Mouse (Mus musculus): ENCODE measurements at regions not wholly inside any gene's neighbourhood (a gene's known extent, or its start where the extent isn't known, plus 50 kb on each side); places are given as distances from the start of the nearest gene placed in this dataset.

- no peak for ATAC-seq (ENCODE audit: low FRiP score, low read depth)
- Histone ChIP-seq H3K9me3 (no peaks in the 10 kb centered on the region), H3K4me2 (replicated peaks) (no peak overlapping the region), H3K9ac (no peak overlapping the region), H3K36me3 (no peaks in the 10 kb centered on the region), H3K27me3 (replicated peaks) (no peaks in the 10 kb centered on the region), H3K27ac (no peak overlapping the region), H3K4me3 (no peak overlapping the region), H3K4me1 (no peaks in the 10 kb centered on the region)
- WGBS: 80% methylated on average over 6 of the region's 6 CpGs
Measured at GRCm38 (mm10) chr10:66940368-66940767, 155.6 kb upstream of the Jmjd1c start.

- ATAC-seq (ENCODE audit: low FRiP score, low read depth): no peak
- no peaks in the 10 kb centered on the region for H3K36me3 ChIP-seq
- H3K4me3 ChIP-seq: no peak overlapping the region
- H3K9me3 ChIP-seq: no peaks in the 10 kb centered on the region
- H3K9ac ChIP-seq: no peak overlapping the region
- no peak overlapping the region for H3K4me2 ChIP-seq (replicated peaks)
- H3K27me3 ChIP-seq (replicated peaks): no peaks in the 10 kb centered on the region
- 92% methylated on average over 5 of the region's 5 CpGs for WGBS
- no peak overlapping the region for H3K27ac ChIP-seq
- no peaks in the 10 kb centered on the region for H3K4me1 ChIP-seq
Measured at GRCm38 (mm10) chr10:66940922-66941321, 155.0 kb upstream of the Jmjd1c start.

- no peaks in the 10 kb centered on the region for H3K4me1 ChIP-seq
- WGBS: 98% methylated on average over 3 of the region's 3 CpGs
- no peaks in the 10 kb centered on the region for H3K36me3 ChIP-seq
- no peak overlapping the region for H3K4me2 ChIP-seq (replicated peaks)
- no peak overlapping the region for H3K9ac ChIP-seq
- no peaks in the 10 kb centered on the region for H3K9me3 ChIP-seq
- H3K4me3 ChIP-seq: no peak overlapping the region
- ATAC-seq (ENCODE audit: low FRiP score, low read depth): no peak
- no peak overlapping the region for H3K27ac ChIP-seq
- H3K27me3 ChIP-seq (replicated peaks): no peaks in the 10 kb centered on the region
Measured at GRCm38 (mm10) chr10:66941974-66942373, 154.0 kb upstream of the Jmjd1c start.

- Histone ChIP-seq H3K27me3 (replicated peaks) (no peaks in the 10 kb centered on the region), H3K4me1 (no peaks in the 10 kb centered on the region), H3K27ac (no peak overlapping the region), H3K4me3 (no peak overlapping the region), H3K9me3 (no peaks in the 10 kb centered on the region), H3K36me3 (no peaks in the 10 kb centered on the region), H3K9ac (no peak overlapping the region), H3K4me2 (replicated peaks) (no peak overlapping the region)
- ATAC-seq (ENCODE audit: low FRiP score, low read depth): no peak
- WGBS: 64% methylated on average over 5 of the region's 5 CpGs
Measured at GRCm38 (mm10) chr10:66943875-66944274, 152.1 kb upstream of the Jmjd1c start.

GRCm38 (mm10) chr10:66946161-66946560, 149.8 kb upstream of the Jmjd1c start:
- Histone ChIP-seq H3K4me1 (no peaks in the 10 kb centered on the region), H3K27ac (no peak overlapping the region), H3K27me3 (replicated peaks) (no peaks in the 10 kb centered on the region), H3K9me3 (no peaks in the 10 kb centered on the region), H3K4me2 (replicated peaks) (no peak overlapping the region), H3K9ac (no peak overlapping the region), H3K4me3 (no peak overlapping the region), H3K36me3 (no peaks in the 10 kb centered on the region)
- ATAC-seq (ENCODE audit: low FRiP score, low read depth): no peak
- WGBS: 83% methylated on average over 2 of the region's 2 CpGs

GRCm38 (mm10) chr10:66948329-66948728, 147.6 kb upstream of the Jmjd1c start:
- Histone ChIP-seq H3K4me1 (no peaks in the 10 kb centered on the region), H3K4me3 (no peak overlapping the region), H3K27me3 (replicated peaks) (no peaks in the 10 kb centered on the region), H3K9me3 (no peaks in the 10 kb centered on the region), H3K4me2 (replicated peaks) (no peak overlapping the region), H3K36me3 (no peaks in the 10 kb centered on the region), H3K27ac (no peak overlapping the region), H3K9ac (no peak overlapping the region)
- ATAC-seq (ENCODE audit: low FRiP score, low read depth): no peak
- WGBS: 92% methylated on average over 2 of the region's 2 CpGs

GRCm38 (mm10) chr10:66950441-66950840, 145.5 kb upstream of the Jmjd1c start:
- Histone ChIP-seq H3K4me1 (0 out of 2 replicates have a peak, but pooled peaks cover under 1% of the 10 kb centered on the region), H3K4me2 (replicated peaks) (no peak overlapping the region), H3K36me3 (no peaks in the 10 kb centered on the region), H3K4me3 (no peak overlapping the region), H3K9me3 (no peaks in the 10 kb centered on the region), H3K9ac (no peak overlapping the region), H3K27me3 (replicated peaks) (no peaks in the 10 kb centered on the region), H3K27ac (no peak overlapping the region)
- WGBS: 94% methylated on average over 4 of the region's 4 CpGs
- ATAC-seq (ENCODE audit: low FRiP score, low read depth): no peak

GRCm38 (mm10) chr10:66951231-66951822, 144.6 kb upstream of the Jmjd1c start:
- H3K27me3 ChIP-seq (replicated peaks): no peaks in the 10 kb centered on the region
- no peak for ATAC-seq (ENCODE audit: low FRiP score, low read depth)
- H3K9me3 ChIP-seq: no peaks in the 10 kb centered on the region
- H3K4me1 ChIP-seq: 0 out of 2 replicates have a peak, but pooled peaks cover 4% of the 10 kb centered on the region
- H3K27ac ChIP-seq: no peak overlapping the region
- H3K4me3 ChIP-seq: no peak overlapping the region
- H3K9ac ChIP-seq: no peak overlapping the region
- H3K4me2 ChIP-seq (replicated peaks): no peak overlapping the region
- H3K36me3 ChIP-seq: no peaks in the 10 kb centered on the region
- 89% methylated on average over 8 of the region's 8 CpGs for WGBS

GRCm38 (mm10) chr10:66951935-66952334, 144.0 kb upstream of the Jmjd1c start:
- WGBS: 81% methylated on average over 9 of the region's 9 CpGs
- Histone ChIP-seq H3K4me1 (0 out of 2 replicates have a peak, but pooled peaks cover 4% of the 10 kb centered on the region), H3K4me2 (replicated peaks) (no peak overlapping the region), H3K9ac (no peak overlapping the region), H3K4me3 (no peak overlapping the region), H3K9me3 (no peaks in the 10 kb centered on the region), H3K36me3 (no peaks in the 10 kb centered on the region), H3K27me3 (replicated peaks) (no peaks in the 10 kb centered on the region), H3K27ac (no peak overlapping the region)
- no peak for ATAC-seq (ENCODE audit: low FRiP score, low read depth)

- H3K36me3 ChIP-seq: no peaks in the 10 kb centered on the region
- H3K4me1 ChIP-seq: 0 out of 2 replicates have a peak, but pooled peaks cover 4% of the 10 kb centered on the region
- H3K27ac ChIP-seq: no peak overlapping the region
- 82% methylated on average over 10 of the region's 10 CpGs for WGBS
- no peaks in the 10 kb centered on the region for H3K27me3 ChIP-seq (replicated peaks)
- no peak overlapping the region for H3K9ac ChIP-seq
- H3K4me3 ChIP-seq: no peak overlapping the region
- H3K9me3 ChIP-seq: no peaks in the 10 kb centered on the region
- no peak overlapping the region for H3K4me2 ChIP-seq (replicated peaks)
- no peak for ATAC-seq (ENCODE audit: low FRiP score, low read depth)
Measured at GRCm38 (mm10) chr10:66953248-66953975, 142.5 kb upstream of the Jmjd1c start.

- Histone ChIP-seq H3K4me3 (no peak overlapping the region), H3K27ac (no peak overlapping the region), H3K27me3 (replicated peaks) (no peaks in the 10 kb centered on the region), H3K9ac (no peak overlapping the region), H3K4me2 (replicated peaks) (no peak overlapping the region), H3K36me3 (no peaks in the 10 kb centered on the region), H3K9me3 (no peaks in the 10 kb centered on the region), H3K4me1 (0 out of 2 replicates have a peak, but pooled peaks cover 4% of the 10 kb centered on the region)
- no peak for ATAC-seq (ENCODE audit: low FRiP score, low read depth)
- 77% methylated on average over 4 of the region's 4 CpGs for WGBS
Measured at GRCm38 (mm10) chr10:66953976-66954505, 141.9 kb upstream of the Jmjd1c start.

- H3K9ac ChIP-seq: no peak overlapping the region
- WGBS: 68% methylated on average over 5 of the region's 5 CpGs
- no peak overlapping the region for H3K27ac ChIP-seq
- H3K9me3 ChIP-seq: no peaks in the 10 kb centered on the region
- 0 out of 2 replicates have a peak, but pooled peaks cover 4% of the 10 kb centered on the region for H3K4me1 ChIP-seq
- no peak overlapping the region for H3K4me3 ChIP-seq
- no peak for ATAC-seq (ENCODE audit: low FRiP score, low read depth)
- H3K4me2 ChIP-seq (replicated peaks): no peak overlapping the region
- no peaks in the 10 kb centered on the region for H3K27me3 ChIP-seq (replicated peaks)
- no peaks in the 10 kb centered on the region for H3K36me3 ChIP-seq
Measured at GRCm38 (mm10) chr10:66955430-66955829, 140.5 kb upstream of the Jmjd1c start.
